Mouse (Mus musculus): ENCODE results near the gene Thrap3. TPM values are rescaled to one million over a fixed set of nuclear protein-coding genes. Genes with fewer than 3 reads are reported as not detected.

Gene Thrap3
- polyA plus RNA-seq, 1 experiment from 2014 or later, result 78.7 TPM

- Histone ChIP-seq H3K4me2 (replicated peaks; ENCODE audit: low read depth) (no peak overlapping the region), H3K27me3 (ENCODE audit: control insufficient read depth, insufficient read depth, low read length) (no peaks in the 10 kb centered on the region), H3K4me1 (replicated peaks; ENCODE audit: control insufficient read depth, insufficient read depth) (no peaks in the 10 kb centered on the region; the same call in 1 of the 2 replicates), H3K27ac (replicated peaks) (no peak overlapping the region), H3K9ac (ENCODE audit: low read length) (no peak overlapping the region), H3K4me3 (ENCODE audit: low read depth, low read length) (no peak overlapping the region), H3K36me3 (ENCODE audit: control insufficient read depth, insufficient read depth, low read length) (peaks cover 21% of the 10 kb centered on the region), H3K9me3 (ENCODE audit: control insufficient read depth, low read length) (no peaks in the 10 kb centered on the region)
- no peak for DNase-seq (ENCODE audit: low spot score)
- 78% methylated on average over 6 of the region's 6 CpGs for WGBS
- TF ChIP-seq EP300 (optimal IDR thresholded peaks at IDR 0.05) (no peak), CTCF (IDR thresholded peaks at IDR 0.05; ENCODE audit: low read depth) (no peak)
- ATAC-seq (ENCODE audit: low FRiP score, low TSS enrichment), result no peak
Observed at GRCm38 (mm10) chr4:126242510-126242909, 40.0 kb upstream of the Thrap3 start.

DNA sequence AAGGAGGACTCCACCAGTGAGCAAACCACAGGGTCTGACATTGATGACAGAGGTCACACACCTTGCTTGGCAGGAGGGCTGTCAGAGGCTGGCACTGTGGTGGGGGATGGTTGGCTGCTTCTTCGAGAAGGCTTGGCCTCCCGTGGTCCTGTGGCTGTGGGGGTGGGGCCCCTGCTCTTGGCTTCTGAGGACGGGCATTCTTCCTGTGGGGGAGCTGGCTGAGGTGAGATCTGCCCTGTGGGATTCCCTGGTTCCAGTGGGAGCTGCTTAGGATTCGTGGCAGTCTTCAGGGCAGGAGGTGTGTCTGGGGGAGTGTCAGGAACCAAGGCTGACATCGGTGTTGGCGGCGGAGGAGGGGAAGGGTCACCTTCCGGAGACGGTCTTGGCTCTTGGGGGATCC is 39.4 kb upstream of the Thrap3 start:
- DNase-seq (ENCODE audit: low spot score), result no peak
- no peak for ATAC-seq (ENCODE audit: low FRiP score, low TSS enrichment)
- Histone ChIP-seq H3K4me3 (ENCODE audit: low read depth, low read length) (no peak overlapping the region), H3K36me3 (ENCODE audit: control insufficient read depth, insufficient read depth, low read length) (peaks cover 21% of the 10 kb centered on the region), H3K4me2 (replicated peaks; ENCODE audit: low read depth) (no peak overlapping the region), H3K9me3 (ENCODE audit: control insufficient read depth, low read length) (no peaks in the 10 kb centered on the region), H3K4me1 (replicated peaks; ENCODE audit: control insufficient read depth, insufficient read depth) (no peaks in the 10 kb centered on the region; the same call in 1 of the 2 replicates), H3K9ac (ENCODE audit: low read length) (no peak overlapping the region), H3K27me3 (ENCODE audit: control insufficient read depth, insufficient read depth, low read length) (no peaks in the 10 kb centered on the region), H3K27ac (replicated peaks) (no peak overlapping the region)
- no peak for TF ChIP-seq CTCF (IDR thresholded peaks at IDR 0.05; ENCODE audit: low read depth)
- TF ChIP-seq EP300 (optimal IDR thresholded peaks at IDR 0.05), result no peak
- WGBS, result 53% methylated on average over 9 of the region's 9 CpGs

- Histone ChIP-seq H3K9ac (ENCODE audit: low read length) (no peak overlapping the region), H3K27me3 (ENCODE audit: control insufficient read depth, insufficient read depth, low read length) (no peaks in the 10 kb centered on the region), H3K4me2 (replicated peaks; ENCODE audit: low read depth) (no peak overlapping the region), H3K36me3 (ENCODE audit: control insufficient read depth, insufficient read depth, low read length) (peaks cover 33% of the 10 kb centered on the region), H3K4me3 (ENCODE audit: low read depth, low read length) (no peak overlapping the region), H3K9me3 (ENCODE audit: control insufficient read depth, low read length) (no peaks in the 10 kb centered on the region), H3K4me1 (replicated peaks; ENCODE audit: control insufficient read depth, insufficient read depth) (no peaks in the 10 kb centered on the region; the same call in 1 of the 2 replicates), H3K27ac (replicated peaks) (no peak overlapping the region)
- ATAC-seq (ENCODE audit: low FRiP score, low TSS enrichment), result no peak
- TF ChIP-seq EP300 (optimal IDR thresholded peaks at IDR 0.05) (no peak), CTCF (IDR thresholded peaks at IDR 0.05; ENCODE audit: low read depth) (no peak)
- no peak for DNase-seq (ENCODE audit: low spot score)
- 90% methylated on average over 13 of the region's 13 CpGs for WGBS
Observed at GRCm38 (mm10) chr4:126239862-126240475, 37.4 kb upstream of the Thrap3 start.

DNA sequence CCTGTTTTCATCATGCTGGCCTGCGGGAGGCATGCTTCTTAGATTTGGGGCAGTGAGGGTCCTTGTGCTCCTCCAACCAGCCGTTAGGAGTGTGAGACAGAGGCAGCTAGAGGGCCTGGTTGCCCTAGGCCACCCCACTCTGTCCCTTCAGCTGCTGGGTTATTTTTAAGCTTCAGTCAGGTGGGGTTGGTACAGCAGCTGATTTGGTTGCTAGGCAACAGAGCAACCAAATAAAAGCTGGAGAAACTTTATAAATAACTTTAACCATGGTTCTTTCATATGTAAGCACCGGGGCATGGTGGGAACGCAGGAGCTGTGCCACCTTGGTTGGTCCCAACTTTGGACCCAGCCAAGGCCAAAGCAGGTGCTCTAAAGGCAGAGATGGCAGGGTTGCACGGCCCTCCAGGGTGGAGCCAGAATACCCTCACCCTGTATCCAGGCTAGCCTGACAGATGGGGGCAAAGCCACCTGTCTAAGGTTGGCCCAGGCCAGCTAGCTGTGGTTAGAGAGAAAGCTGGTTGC is 35.2 kb upstream of the Thrap3 start:
- H3K4me3 ChIP-seq (ENCODE audit: low read depth, low read length), result no peak overlapping the region
- H3K9ac ChIP-seq (ENCODE audit: low read length), result no peak overlapping the region
- ATAC-seq (ENCODE audit: low FRiP score, low TSS enrichment) (0 out of 2 replicates have a peak, but pooled peaks have one; percentile 35), DNase-seq (ENCODE audit: low spot score) (no peak)
- H3K4me2 ChIP-seq (replicated peaks; ENCODE audit: low read depth), result no peak overlapping the region
- H3K36me3 ChIP-seq (ENCODE audit: control insufficient read depth, insufficient read depth, low read length), result peaks cover 47% of the 10 kb centered on the region
- no peaks in the 10 kb centered on the region for H3K27me3 ChIP-seq (ENCODE audit: control insufficient read depth, insufficient read depth, low read length)
- no peaks in the 10 kb centered on the region for H3K9me3 ChIP-seq (ENCODE audit: control insufficient read depth, low read length)
- H3K4me1 ChIP-seq (replicated peaks; ENCODE audit: control insufficient read depth, insufficient read depth), result no peaks in the 10 kb centered on the region; the same call in 1 of the 2 replicates
- H3K27ac ChIP-seq (replicated peaks), result peak overlapping the region; percentile 30; the same call in 1 of the 2 replicates
- WGBS, result 54% methylated on average over 5 of the region's 5 CpGs
- TF ChIP-seq EP300 (optimal IDR thresholded peaks at IDR 0.05), result no peak
- TF ChIP-seq CTCF (IDR thresholded peaks at IDR 0.05; ENCODE audit: low read depth), result peak; percentile 34

GRCm38 (mm10) chr4:126236467-126237280 is 34.1 kb upstream of the Thrap3 start:
- TF ChIP-seq EP300 (optimal IDR thresholded peaks at IDR 0.05) (no peak), CTCF (IDR thresholded peaks at IDR 0.05; ENCODE audit: low read depth) (no peak)
- H3K27me3 ChIP-seq (ENCODE audit: control insufficient read depth, insufficient read depth, low read length), result no peaks in the 10 kb centered on the region
- H3K9ac ChIP-seq (ENCODE audit: low read length), result peak overlapping the region; percentile 8; the same call in 1 of the 2 replicates
- H3K9me3 ChIP-seq (ENCODE audit: control insufficient read depth, low read length), result no peaks in the 10 kb centered on the region
- peak; percentile 91 for DNase-seq (ENCODE audit: low spot score)
- ATAC-seq (ENCODE audit: low FRiP score, low TSS enrichment), result peak; percentile 80
- H3K27ac ChIP-seq (replicated peaks), result no peak overlapping the region; the same call in 1 of the 2 replicates
- H3K4me1 ChIP-seq (replicated peaks; ENCODE audit: control insufficient read depth, insufficient read depth), result no peaks in the 10 kb centered on the region; the same call in 1 of the 2 replicates
- peak overlapping the region; percentile 12; the same call in 1 of the 2 replicates for H3K4me3 ChIP-seq (ENCODE audit: low read depth, low read length)
- whole genome bisulfite sequencing, result 48% methylated on average over 58 of the region's 63 CpGs
- peak overlapping the region; percentile 45 for H3K4me2 ChIP-seq (replicated peaks; ENCODE audit: low read depth)
- peaks cover 45% of the 10 kb centered on the region for H3K36me3 ChIP-seq (ENCODE audit: control insufficient read depth, insufficient read depth, low read length)
